Mouse (Mus musculus) neural tube, embryonic 14.5 days (tissue): ENCODE data around the gene Fam169b. TPM values are rescaled to one million over a fixed set of nuclear protein-coding genes. Genes with fewer than 3 reads are reported as not detected.
"Not testable (repeated sequence)": the region's sequence is repeated elsewhere in the genome, so short reads cannot be mapped to it uniquely, and the experiment has no call there.

ENCODE experiments used
- ATAC-seq: fragments of 200-750 bp; cut with Nextera tagmentation; 2 replicates; pipeline ENCODE4 v1.8.0; 2017; ENCODE audit warnings: low read depth, mild to moderate bottlenecking, moderate TSS enrichment, moderate library complexity
- H3K27ac ChIP-seq: fragments of 300-500 bp; sonication (generic); 2 replicates; pipeline ENCODE4 v1.5.1; 2014; ENCODE audit warnings: low read depth, mild to moderate bottlenecking, control low read depth, low read length, moderate library complexity, mixed read lengths
- H3K27me3 ChIP-seq: fragments of 300-500 bp; sonication (generic); 2 replicates; pipeline ENCODE4 v1.6.1; 2014; ENCODE audit warnings: low read length; ENCODE audit not compliant: control insufficient read depth, insufficient read depth
- H3K36me3 ChIP-seq: fragments of 300-500 bp; sonication (generic); 2 replicates; pipeline ENCODE4 v1.6.1; 2014; ENCODE audit warnings: low read length, mixed read lengths; ENCODE audit not compliant: control insufficient read depth, insufficient read depth
- H3K4me1 ChIP-seq: fragments of 300-500 bp; sonication (generic); 2 replicates; pipeline ENCODE4 v1.6.1; 2014; ENCODE audit warnings: low read length; ENCODE audit not compliant: control insufficient read depth, insufficient read depth
- H3K4me2 ChIP-seq: fragments of 300-500 bp; sonication (generic); 2 replicates; pipeline ENCODE4 v1.6.1; 2014; ENCODE audit warnings: mild to moderate bottlenecking, low read depth, low read length, control low read depth
- H3K4me3 ChIP-seq: fragments of 300-500 bp; sonication (generic); 2 replicates; pipeline ENCODE4 v1.5.1; 2014; ENCODE audit warnings: low read depth, low read length, control low read depth, mixed read lengths
- H3K9ac ChIP-seq: fragments of 300-500 bp; sonication (generic); replicated peaks from 2 replicates; pipeline ENCODE4 v1.6.1; 2014; ENCODE audit warnings: low read depth, mild to moderate bottlenecking, control low read depth, low read length, mixed read lengths
- H3K9me3 ChIP-seq: fragments of 300-500 bp; sonication (generic); 2 replicates; pipeline ENCODE4 v1.6.1; 2016; ENCODE audit warnings: low read length; ENCODE audit not compliant: control insufficient read depth
- WGBS: fragments of 180-500 bp; shearing (Covaris S2); extraction: QIAGEN DNeasy Blood & Tissue Kit; methylation state at CpG from one replicate; pipeline ENCODE4 v1.1.7; 2014; 5-methylcytosine and 5-hydroxymethylcytosine counted together
- polyA plus RNA-seq: library from polyadenylated mRNA; unstranded; fragments of >200 nt; fragmentation: Nextera tagmentation; extraction: Ambion mirVana; gene quantifications from 2 replicates; pipeline ENCODE4 v1.2.1, GENCODE M21; 2014

Gene Fam169b
- polyA plus RNA-seq, 1 experiment from 2014 or later, result not detected

GRCm38 (mm10) chr7:68272607-68273006 is 1.0 kb upstream of the Fam169b start:
- Histone ChIP-seq H3K4me3 (no peak overlapping the region), H3K4me1 (peaks cover 7% of the 10 kb centered on the region), H3K4me2 (no peak overlapping the region), H3K9me3 (no peaks in the 10 kb centered on the region), H3K9ac (no peak overlapping the region), H3K36me3 (no peaks in the 10 kb centered on the region), H3K27me3 (peaks cover 3% of the 10 kb centered on the region; the same call in 1 of the 2 replicates), H3K27ac (no peak overlapping the region)
- 80% methylated on average over 10 of the region's 10 CpGs for WGBS
- ATAC-seq, result no peak

GRCm38 (mm10) chr7:68274218-68274617 is 579 bp downstream of the Fam169b start:
- Histone ChIP-seq H3K27me3 (peaks cover 3% of the 10 kb centered on the region; the same call in 1 of the 2 replicates), H3K36me3 (no peaks in the 10 kb centered on the region), H3K9me3 (no peaks in the 10 kb centered on the region), H3K4me2 (no peak overlapping the region), H3K27ac (no peak overlapping the region), H3K4me3 (no peak overlapping the region), H3K9ac (no peak overlapping the region), H3K4me1 (peaks cover 7% of the 10 kb centered on the region)
- 49% methylated on average over 2 of the region's 2 CpGs for WGBS
- ATAC-seq, result no peak

- H3K36me3 ChIP-seq, result no peaks in the 10 kb centered on the region
- peaks cover 3% of the 10 kb centered on the region; the same call in 1 of the 2 replicates for H3K27me3 ChIP-seq
- no peak overlapping the region for H3K9ac ChIP-seq
- H3K4me1 ChIP-seq, result peaks cover 7% of the 10 kb centered on the region
- ATAC-seq, result no peak
- no peak overlapping the region for H3K27ac ChIP-seq
- WGBS, result 67% methylated on average over 9 of the region's 9 CpGs
- H3K9me3 ChIP-seq, result no peaks in the 10 kb centered on the region
- no peak overlapping the region for H3K4me2 ChIP-seq
- no peak overlapping the region for H3K4me3 ChIP-seq
Observed at GRCm38 (mm10) chr7:68274951-68275350, 1.3 kb downstream of the Fam169b start.

GRCm38 (mm10) chr7:68275445-68275837 is 1.8 kb downstream of the Fam169b start:
- not testable (repeated sequence) for ATAC-seq, H3K4me1 ChIP-seq, H3K36me3 ChIP-seq, H3K27me3 ChIP-seq, H3K27ac ChIP-seq, H3K9ac ChIP-seq, H3K9me3 ChIP-seq
- 53% methylated on average over 9 of the region's 9 CpGs for WGBS
- Histone ChIP-seq H3K4me2 (peak overlapping the region; percentile 48; the same call in 1 of the 2 replicates), H3K4me3 (peak overlapping the region; percentile 15; the same call in 1 of the 2 replicates)

GRCm38 (mm10) chr7:68275838-68276731 is 2.4 kb downstream of the Fam169b start:
- Histone ChIP-seq H3K4me3 (peak overlapping the region; percentile 15), H3K9ac (0 out of 2 replicates have a peak overlapping the region, but pooled peaks have one; percentile 25), H3K27me3 (peaks cover 3% of the 10 kb centered on the region; the same call in 1 of the 2 replicates), H3K27ac (no peak overlapping the region), H3K9me3 (no peaks in the 10 kb centered on the region), H3K4me1 (peaks cover 7% of the 10 kb centered on the region), H3K4me2 (peak overlapping the region; percentile 48), H3K36me3 (no peaks in the 10 kb centered on the region)
- ATAC-seq, result no peak
- 6% methylated on average over 27 of the region's 36 CpGs for whole genome bisulfite sequencing

GRCm38 (mm10) chr7:68277054-68277896 is 3.6 kb downstream of the Fam169b start:
- WGBS, result 33% methylated on average over 11 of the region's 11 CpGs
- H3K9ac ChIP-seq, result no peak overlapping the region
- no peaks in the 10 kb centered on the region for H3K9me3 ChIP-seq
- H3K4me3 ChIP-seq, result no peak overlapping the region
- no peak overlapping the region for H3K4me2 ChIP-seq
- no peak overlapping the region for H3K27ac ChIP-seq
- no peak for ATAC-seq
- no peaks in the 10 kb centered on the region for H3K36me3 ChIP-seq
- peaks cover 3% of the 10 kb centered on the region; the same call in 1 of the 2 replicates for H3K27me3 ChIP-seq
- H3K4me1 ChIP-seq, result peaks cover 7% of the 10 kb centered on the region

GRCm38 (mm10) chr7:68277897-68278270 is 4.2 kb downstream of the Fam169b start:
- no peak for ATAC-seq
- Histone ChIP-seq H3K9me3 (no peaks in the 10 kb centered on the region), H3K9ac (no peak overlapping the region), H3K4me1 (peaks cover 7% of the 10 kb centered on the region), H3K27ac (no peak overlapping the region), H3K4me2 (no peak overlapping the region), H3K4me3 (no peak overlapping the region), H3K36me3 (no peaks in the 10 kb centered on the region), H3K27me3 (peaks cover 3% of the 10 kb centered on the region; the same call in 1 of the 2 replicates)
- WGBS, result 52% methylated on average over 4 of the region's 4 CpGs

GRCm38 (mm10) chr7:68278385-68278784 is 4.7 kb downstream of the Fam169b start:
- no peak overlapping the region for H3K4me3 ChIP-seq
- no peak overlapping the region for H3K4me2 ChIP-seq
- H3K36me3 ChIP-seq, result no peaks in the 10 kb centered on the region
- peaks cover 3% of the 10 kb centered on the region; the same call in 1 of the 2 replicates for H3K27me3 ChIP-seq
- no peaks in the 10 kb centered on the region for H3K9me3 ChIP-seq
- no peak for ATAC-seq
- H3K4me1 ChIP-seq, result peaks cover 7% of the 10 kb centered on the region
- no peak overlapping the region for H3K9ac ChIP-seq
- 98% methylated on average over 6 of the region's 6 CpGs for WGBS
- no peak overlapping the region for H3K27ac ChIP-seq
